Mouse (Mus musculus) adrenal gland, postnatal 4 days (tissue): ENCODE data around the gene Kirrel. TPM values are rescaled to one million over a fixed set of nuclear protein-coding genes. Genes with fewer than 3 reads are reported as not detected.

Experiments
- DNase-seq, 2 experiments: peaks; one replicate each; pipeline ENCODE4 v3.0.0; 2021 to 2022; ENCODE audit warnings: low spot score in 2 of 2, mixed read lengths in 2 of 2
- total RNA-seq, 2 experiments: library from RNA; stranded (reverse); gene quantifications; 2 replicates each; pipeline ENCODE4 v1.2.3; 2021

Gene Kirrel
- total RNA-seq, 2 experiments from 2014 or later, result 30.7 to 33.0 TPM

GRCm38 (mm10) chr3:87168756-87169155 is 5.8 kb downstream of the Kirrel start:
- no peak for DNase-seq

GRCm38 (mm10) chr3:87167621-87168020 is 6.9 kb downstream of the Kirrel start:
- no peak for DNase-seq

- no peak for DNase-seq
Observed at GRCm38 (mm10) chr3:87165291-87165881, 9.2 kb downstream of the Kirrel start.

- no peak for DNase-seq
Observed at GRCm38 (mm10) chr3:87164099-87164815, 10.3 kb downstream of the Kirrel start.

- no peak for DNase-seq
Observed at GRCm38 (mm10) chr3:87163116-87163515, 11.4 kb downstream of the Kirrel start.

- no peak for DNase-seq
Observed at GRCm38 (mm10) chr3:87162380-87162779, 12.2 kb downstream of the Kirrel start.

- no peak for DNase-seq
Observed at GRCm38 (mm10) chr3:87161601-87162000, 12.9 kb downstream of the Kirrel start.

- no peak for DNase-seq
Observed at GRCm38 (mm10) chr3:87160819-87161509, 13.6 kb downstream of the Kirrel start.

- DNase-seq, result no peak
Observed at GRCm38 (mm10) chr3:87159190-87159589, 15.4 kb downstream of the Kirrel start.

- peak in 1 of 2 experiments; percentile 31 for DNase-seq
Observed at GRCm38 (mm10) chr3:87157767-87158291, 16.7 kb downstream of the Kirrel start.

GRCm38 (mm10) chr3:87157297-87157696 is 17.2 kb downstream of the Kirrel start:
- no peak for DNase-seq

- no peak for DNase-seq
Observed at GRCm38 (mm10) chr3:87154398-87155287, 19.9 kb downstream of the Kirrel start.

GRCm38 (mm10) chr3:87153038-87153437 is 21.5 kb downstream of the Kirrel start:
- no peak for DNase-seq

- no peak for DNase-seq
Observed at GRCm38 (mm10) chr3:87152111-87152738, 22.3 kb downstream of the Kirrel start.

- DNase-seq, result no peak
Observed at GRCm38 (mm10) chr3:87151294-87151826, 23.2 kb downstream of the Kirrel start.

- DNase-seq, result no peak
Observed at GRCm38 (mm10) chr3:87150689-87151244, 23.8 kb downstream of the Kirrel start.

GRCm38 (mm10) chr3:87150056-87150688 is 24.4 kb downstream of the Kirrel start:
- no peak for DNase-seq

GRCm38 (mm10) chr3:87149425-87149824 is 25.1 kb downstream of the Kirrel start:
- DNase-seq, result no peak

GRCm38 (mm10) chr3:87144476-87145240 is 29.9 kb downstream of the Kirrel start:
- DNase-seq, result no peak
